Mouse (Mus musculus) cerebellum, adult 9-10 months (tissue): Measurements from ENCODE around the gene 2310022A10Rik.

Experiments
- DNase-seq: peaks from one replicate; pipeline ENCODE4 v3.0.0; 2022

2310022A10Rik gene

GRCm38 (mm10) chr7:27591266-27592216 is 38.5 kb downstream of the 2310022A10Rik start, which contains the start of gene Akt2:
Gene Akt2 (plus strand): TSS chr7:27591552.
- DNase-seq, result peak; percentile 97

DNA sequence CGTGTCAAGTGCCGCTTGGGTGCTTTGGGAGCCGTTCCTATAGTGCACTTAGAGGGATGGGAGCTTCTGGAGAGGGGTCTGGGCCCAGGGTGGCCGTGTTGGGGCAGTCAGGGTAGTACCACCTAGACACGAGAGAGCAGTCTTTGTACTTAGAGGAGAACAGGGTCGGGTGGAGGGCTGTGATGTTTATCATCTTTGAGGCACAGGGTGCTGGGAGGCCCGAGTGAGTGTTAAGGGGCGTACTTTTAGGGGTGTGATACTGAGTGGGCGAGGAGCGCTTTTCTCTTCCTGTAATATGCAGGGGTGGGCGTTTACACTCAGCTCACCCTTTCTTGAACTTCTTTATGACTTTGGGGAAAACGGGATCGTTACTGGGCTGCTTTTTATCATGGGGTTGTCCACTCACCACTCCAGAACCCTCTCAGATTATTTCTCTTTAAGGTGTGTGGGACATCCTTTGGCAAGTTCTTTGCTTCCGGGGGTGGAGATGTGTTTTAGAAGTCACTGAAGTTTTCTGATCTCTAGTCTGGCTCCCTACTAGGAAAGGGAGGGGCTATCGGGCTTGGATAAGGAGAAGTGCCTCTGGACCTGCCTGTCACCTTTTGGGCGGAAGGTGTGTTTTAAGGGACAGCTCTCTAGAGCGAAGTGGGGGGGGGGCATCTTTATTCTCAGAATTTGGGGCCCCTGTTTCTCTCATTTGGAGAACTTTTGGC is 39.3 kb downstream of the 2310022A10Rik start:
- peak; percentile 77 for DNase-seq

DNA sequence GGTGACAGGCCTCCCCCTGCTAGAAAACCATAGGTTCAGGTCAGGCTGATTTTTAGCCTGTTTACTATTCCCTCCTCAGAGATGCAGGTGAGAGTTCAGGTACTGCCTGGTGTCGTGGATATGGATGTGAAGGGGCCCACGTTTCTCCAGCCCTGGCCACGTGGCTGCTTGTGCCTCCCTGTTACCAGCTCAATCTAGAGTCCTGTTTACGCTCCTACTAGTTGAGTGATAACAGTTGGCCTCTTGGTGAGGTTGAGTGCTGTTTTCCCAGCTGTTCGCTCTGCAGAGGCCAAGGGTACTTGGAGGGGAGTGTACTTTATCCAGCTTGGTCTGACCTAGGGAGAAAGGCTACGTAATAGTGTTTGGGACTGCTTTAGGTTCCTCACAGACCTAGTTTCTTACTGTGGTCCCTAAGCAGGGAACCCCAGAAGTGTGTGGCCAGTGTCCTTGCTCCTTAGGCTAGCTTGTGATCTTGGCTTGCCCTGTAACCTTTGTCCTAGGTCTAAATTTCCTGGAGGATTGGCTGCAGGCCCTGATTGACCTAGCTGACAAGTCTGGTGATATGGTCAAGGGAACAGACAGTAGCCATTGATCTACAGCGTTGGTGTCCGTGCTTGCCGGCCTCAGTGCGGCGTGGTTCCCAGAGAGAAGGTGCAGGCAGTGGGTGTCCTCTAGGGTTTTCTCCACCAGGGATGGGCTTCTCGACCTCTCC is 40.1 kb downstream of the 2310022A10Rik start:
- DNase-seq, result peak; percentile 67

GRCm38 (mm10) chr7:27596586-27597503 is 43.8 kb downstream of the 2310022A10Rik start:
- DNase-seq, result peak; percentile 62

- no peak for DNase-seq
Measured at GRCm38 (mm10) chr7:27598053-27598452, 45.0 kb downstream of the 2310022A10Rik start.

DNA sequence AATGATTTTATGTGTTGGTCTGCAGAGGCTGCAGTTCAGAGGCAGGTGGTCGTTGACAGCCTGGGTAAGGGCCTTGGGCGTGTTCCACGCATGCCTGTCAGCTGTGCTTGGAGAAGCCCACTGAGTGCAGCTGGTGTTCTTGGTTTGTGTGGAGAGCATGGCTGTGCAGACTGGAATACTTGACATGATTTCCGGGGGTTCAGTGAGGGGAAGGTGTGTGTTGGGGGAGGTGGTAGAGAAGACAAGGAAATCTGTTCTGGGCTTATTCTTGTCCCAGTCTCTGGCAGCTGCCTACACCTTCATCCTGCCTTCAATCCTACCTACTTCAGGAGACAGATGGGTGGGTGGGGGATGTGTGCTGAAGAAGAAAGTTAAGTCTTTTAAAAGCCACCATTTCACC is 48.6 kb downstream of the 2310022A10Rik start:
- DNase-seq, result peak; percentile 46

DNA sequence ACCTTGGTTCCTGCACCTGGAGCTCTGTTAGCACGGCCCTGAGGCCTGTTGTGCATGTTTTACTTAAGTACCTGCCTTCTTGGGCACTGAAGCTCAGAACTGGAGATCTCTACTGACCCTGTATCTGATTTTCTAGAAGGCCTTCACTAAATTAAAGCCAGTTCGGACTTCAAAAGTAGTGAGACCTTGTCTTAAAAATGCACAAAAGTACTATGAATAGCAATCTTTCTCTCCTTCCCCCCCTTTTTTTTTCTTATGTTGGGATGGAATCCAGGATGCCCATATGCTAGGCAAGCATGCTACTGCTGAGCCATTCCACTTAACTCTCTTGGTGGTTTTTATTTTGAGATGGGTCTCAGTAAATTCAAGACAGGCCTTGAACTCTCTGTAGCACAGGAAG is 49.1 kb downstream of the 2310022A10Rik start:
- DNase-seq, result peak; percentile 72

DNA sequence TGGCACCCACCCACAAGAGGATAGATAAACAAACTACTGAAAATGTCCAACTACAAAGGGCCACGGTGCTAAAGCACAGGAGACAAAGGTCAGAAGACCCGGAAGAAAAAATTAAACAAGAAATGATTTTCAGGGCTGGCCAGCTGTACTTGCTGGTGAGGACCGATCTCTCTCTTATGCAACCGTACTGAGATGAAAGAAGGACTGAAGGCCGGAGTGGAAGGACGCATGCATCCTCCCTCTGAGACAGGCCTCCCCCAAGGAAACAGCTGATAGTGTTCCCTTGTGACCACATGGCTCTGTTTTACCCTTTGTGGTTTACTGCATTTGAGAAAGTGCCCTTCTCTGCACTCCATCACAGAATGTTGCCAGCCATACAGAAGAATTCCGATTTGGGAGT is 49.8 kb downstream of the 2310022A10Rik start:
- no peak for DNase-seq

- DNase-seq, result peak; percentile 90
Measured at GRCm38 (mm10) chr7:27604661-27605348, 51.8 kb downstream of the 2310022A10Rik start.

GRCm38 (mm10) chr7:27605499-27606285 is 52.7 kb downstream of the 2310022A10Rik start:
- DNase-seq, result peak; percentile 89

GRCm38 (mm10) chr7:27606481-27607254 is 53.6 kb downstream of the 2310022A10Rik start:
- peak; percentile 57 for DNase-seq

DNA sequence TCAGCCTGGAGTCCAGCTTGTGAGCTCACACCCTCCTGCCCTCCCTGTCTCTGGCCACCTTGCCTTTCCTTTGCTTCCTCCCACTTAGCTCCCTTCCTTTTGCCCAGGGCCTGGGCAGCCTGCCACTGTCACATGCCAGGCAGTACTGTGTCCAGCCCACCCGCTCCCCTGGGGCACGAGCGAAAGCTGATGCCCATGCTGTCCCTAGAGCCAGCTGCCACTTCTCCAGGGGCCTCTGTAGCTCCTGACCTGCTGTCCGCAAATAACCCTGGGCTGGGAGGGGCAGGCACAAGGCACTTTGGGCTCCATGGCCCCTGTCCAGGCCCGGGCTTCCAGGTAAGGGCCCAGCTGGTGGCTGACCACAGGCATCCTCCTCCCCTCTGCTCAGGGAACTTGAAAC is 54.5 kb downstream of the 2310022A10Rik start:
- DNase-seq, result peak; percentile 93

GRCm38 (mm10) chr7:27608130-27608529 is 55.1 kb downstream of the 2310022A10Rik start:
- no peak for DNase-seq

DNA sequence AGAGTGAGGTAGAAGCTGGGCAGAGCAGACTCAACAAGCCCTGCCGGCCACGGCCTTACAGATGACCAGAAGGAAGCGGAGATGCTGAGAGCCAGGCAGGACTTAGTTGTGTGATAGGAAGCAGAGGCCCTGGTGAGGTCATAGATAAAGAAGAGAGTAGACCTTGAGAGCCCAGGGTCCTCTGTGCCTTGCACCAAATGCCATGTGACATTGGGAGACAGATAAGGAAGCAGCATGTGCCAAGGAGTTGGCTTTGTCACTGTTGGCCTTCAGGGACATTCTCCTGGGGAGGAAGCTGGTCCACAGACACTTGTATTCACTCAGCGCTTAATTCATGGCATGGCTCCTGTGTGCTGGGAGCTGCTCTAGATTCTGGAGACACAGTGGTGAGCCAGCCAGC is 56.3 kb downstream of the 2310022A10Rik start:
- peak; percentile 58 for DNase-seq

- DNase-seq, result no peak
Measured at GRCm38 (mm10) chr7:27609688-27610087, 56.7 kb downstream of the 2310022A10Rik start.

GRCm38 (mm10) chr7:27610370-27610769 is 57.3 kb downstream of the 2310022A10Rik start:
- no peak for DNase-seq

GRCm38 (mm10) chr7:27610871-27611270 is 57.8 kb downstream of the 2310022A10Rik start:
- no peak for DNase-seq

- peak; percentile 65 for DNase-seq
Measured at GRCm38 (mm10) chr7:27612940-27613339, 59.9 kb downstream of the 2310022A10Rik start.

DNA sequence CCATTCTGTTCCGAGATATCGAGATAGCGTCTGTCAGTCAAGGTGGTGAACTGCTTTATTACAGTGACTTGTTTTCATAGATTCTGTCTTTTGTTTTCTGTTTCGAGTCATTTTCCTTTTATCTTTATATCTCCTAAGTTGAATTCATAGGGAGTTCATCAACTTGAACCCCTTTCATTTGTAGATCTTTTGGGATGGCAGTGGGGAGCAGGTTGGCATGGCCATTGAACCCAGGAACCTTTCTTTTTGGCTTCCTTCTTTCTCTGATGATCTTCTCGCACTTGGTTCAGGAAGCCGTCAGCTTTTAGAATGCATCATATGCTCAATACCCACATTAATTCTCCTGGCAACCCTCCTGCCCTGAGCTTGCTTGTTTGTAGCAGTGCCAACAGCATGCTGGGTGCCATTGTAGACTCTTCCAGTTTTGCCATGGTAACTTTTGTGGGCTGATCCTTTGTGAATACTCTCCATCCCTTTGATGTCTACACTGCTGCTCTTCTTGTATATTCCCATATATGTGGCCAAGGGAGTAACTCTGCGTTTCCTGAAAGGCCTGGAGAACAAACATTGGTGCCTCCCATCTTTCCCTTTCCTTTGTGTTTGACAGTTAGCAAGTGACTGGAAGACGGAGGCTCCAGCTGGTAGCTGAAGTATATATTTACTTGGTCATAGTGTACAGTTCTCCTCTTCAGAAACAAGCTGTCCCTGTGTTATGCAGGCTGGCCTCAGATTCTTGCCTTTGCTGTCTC is 60.9 kb downstream of the 2310022A10Rik start:
- DNase-seq, result peak; percentile 90
